Mouse (Mus musculus): ENCODE measurements around the gene Slc6a6. TPM values are rescaled to one million over a fixed set of nuclear protein-coding genes. Genes with fewer than 3 reads are reported as not detected.

Slc6a6 gene
- polyA plus RNA-seq, 1 experiment from 2014 or later = 60.0 TPM

GRCm38 (mm10) chr6:91679095-91679577 is 4.7 kb upstream of the Slc6a6 start:
- no peak for DNase-seq (ENCODE audit: low spot score)
- Histone ChIP-seq H3K27me3 (ENCODE audit: insufficient read depth, poor library complexity, severe bottlenecking) (no peaks in the 10 kb centered on the region), H3K4me1 (replicated peaks) (peaks cover 44% of the 10 kb centered on the region), H3K9me3 (no peaks in the 10 kb centered on the region), H3K27ac (peak overlapping the region; percentile 64), H3K4me3 (no peak overlapping the region), H3K36me3 (no peaks in the 10 kb centered on the region)
- 77% methylated on average over 10 of the region's 10 CpGs for WGBS

- H3K27me3 ChIP-seq (ENCODE audit: insufficient read depth, poor library complexity, severe bottlenecking) = no peaks in the 10 kb centered on the region
- H3K9me3 ChIP-seq = no peaks in the 10 kb centered on the region
- H3K27ac ChIP-seq = no peak overlapping the region
- no peak overlapping the region for H3K4me3 ChIP-seq
- no peaks in the 10 kb centered on the region for H3K36me3 ChIP-seq
- no peak for DNase-seq (ENCODE audit: low spot score)
- 72% methylated on average over 6 of the region's 6 CpGs for WGBS
- H3K4me1 ChIP-seq (replicated peaks) = peaks cover 49% of the 10 kb centered on the region
Observed at GRCm38 (mm10) chr6:91679716-91680115, 4.1 kb upstream of the Slc6a6 start.

- H3K9me3 ChIP-seq = no peaks in the 10 kb centered on the region
- H3K4me1 ChIP-seq (replicated peaks) = peaks cover 64% of the 10 kb centered on the region
- H3K4me3 ChIP-seq = no peak overlapping the region
- WGBS = 81% methylated on average over 4 of the region's 4 CpGs
- DNase-seq (ENCODE audit: low spot score) = no peak
- H3K27me3 ChIP-seq (ENCODE audit: insufficient read depth, poor library complexity, severe bottlenecking) = no peaks in the 10 kb centered on the region
- H3K27ac ChIP-seq = no peak overlapping the region
- H3K36me3 ChIP-seq = no peaks in the 10 kb centered on the region
Observed at GRCm38 (mm10) chr6:91681841-91682240, 2.0 kb upstream of the Slc6a6 start.

GRCm38 (mm10) chr6:91683121-91683520 is 732 bp upstream of the Slc6a6 start:
- H3K9me3 ChIP-seq = no peaks in the 10 kb centered on the region
- DNase-seq (ENCODE audit: low spot score) = peak; percentile 40
- H3K27me3 ChIP-seq (ENCODE audit: insufficient read depth, poor library complexity, severe bottlenecking) = no peaks in the 10 kb centered on the region
- WGBS = 53% methylated on average over 3 of the region's 3 CpGs
- no peaks in the 10 kb centered on the region for H3K36me3 ChIP-seq
- H3K27ac ChIP-seq = peak overlapping the region; percentile 97
- peaks cover 73% of the 10 kb centered on the region for H3K4me1 ChIP-seq (replicated peaks)
- H3K4me3 ChIP-seq = peak overlapping the region; percentile 82

- WGBS = 8% methylated on average over 13 of the region's 13 CpGs
- Histone ChIP-seq H3K4me1 (replicated peaks) (peaks cover 70% of the 10 kb centered on the region), H3K9me3 (no peaks in the 10 kb centered on the region), H3K27me3 (ENCODE audit: insufficient read depth, poor library complexity, severe bottlenecking) (no peaks in the 10 kb centered on the region), H3K27ac (peak overlapping the region; percentile 97), H3K36me3 (no peaks in the 10 kb centered on the region), H3K4me3 (peak overlapping the region; percentile 82)
- DNase-seq (ENCODE audit: low spot score) = peak; percentile 22
Observed at GRCm38 (mm10) chr6:91684474-91684829, 599 bp downstream of the Slc6a6 start.

- Histone ChIP-seq H3K4me1 (replicated peaks) (peaks cover 70% of the 10 kb centered on the region), H3K36me3 (no peaks in the 10 kb centered on the region), H3K9me3 (no peaks in the 10 kb centered on the region), H3K27ac (peak overlapping the region; percentile 97), H3K27me3 (ENCODE audit: insufficient read depth, poor library complexity, severe bottlenecking) (no peaks in the 10 kb centered on the region), H3K4me3 (peak overlapping the region; percentile 82)
- DNase-seq (ENCODE audit: low spot score) = no peak
- WGBS = 30% methylated on average over 17 of the region's 17 CpGs
Observed at GRCm38 (mm10) chr6:91684831-91685532, 1.1 kb downstream of the Slc6a6 start.

- no peak for DNase-seq (ENCODE audit: low spot score)
- 42% methylated on average over 2 of the region's 2 CpGs for WGBS
- Histone ChIP-seq H3K4me1 (replicated peaks) (peaks cover 75% of the 10 kb centered on the region), H3K9me3 (no peaks in the 10 kb centered on the region), H3K36me3 (peaks cover 4% of the 10 kb centered on the region), H3K4me3 (peak overlapping the region; percentile 82), H3K27ac (0 out of 2 replicates have a peak overlapping the region, but pooled peaks have one; percentile 6), H3K27me3 (ENCODE audit: insufficient read depth, poor library complexity, severe bottlenecking) (no peaks in the 10 kb centered on the region)
Observed at GRCm38 (mm10) chr6:91685533-91685883, 1.7 kb downstream of the Slc6a6 start.

GRCm38 (mm10) chr6:91685896-91686295 is 2.0 kb downstream of the Slc6a6 start:
- WGBS = 75% methylated on average over 7 of the region's 7 CpGs
- 0 out of 2 replicates have a peak overlapping the region, but pooled peaks have one; percentile 6 for H3K27ac ChIP-seq

GRCm38 (mm10) chr6:91686597-91686996 is 2.7 kb downstream of the Slc6a6 start:
- H3K4me3 ChIP-seq = peak overlapping the region; percentile 28
- 50% methylated on average over 4 of the region's 4 CpGs for WGBS
- DNase-seq (ENCODE audit: low spot score) = no peak
- H3K4me1 ChIP-seq (replicated peaks) = peaks cover 81% of the 10 kb centered on the region
- H3K27ac ChIP-seq = no peak overlapping the region
- no peaks in the 10 kb centered on the region for H3K27me3 ChIP-seq (ENCODE audit: insufficient read depth, poor library complexity, severe bottlenecking)
- H3K36me3 ChIP-seq = peaks cover 15% of the 10 kb centered on the region
- H3K9me3 ChIP-seq = no peaks in the 10 kb centered on the region

More at GRCm38 (mm10) chr6:91685896-91686295, 2.0 kb downstream of the Slc6a6 start:
- H3K36me3 ChIP-seq = peaks cover 8% of the 10 kb centered on the region
- peaks cover 75% of the 10 kb centered on the region for H3K4me1 ChIP-seq (replicated peaks)
- no peaks in the 10 kb centered on the region for H3K27me3 ChIP-seq (ENCODE audit: insufficient read depth, poor library complexity, severe bottlenecking)
- H3K4me3 ChIP-seq = peak overlapping the region; percentile 82
- no peaks in the 10 kb centered on the region for H3K9me3 ChIP-seq
- no peak for DNase-seq (ENCODE audit: low spot score)

GRCm38 (mm10) chr6:91688021-91688420 is 4.2 kb downstream of the Slc6a6 start:
- DNase-seq (ENCODE audit: low spot score) = no peak
- Histone ChIP-seq H3K4me3 (no peak overlapping the region), H3K27ac (0 out of 2 replicates have a peak overlapping the region, but pooled peaks have one; percentile 12), H3K4me1 (replicated peaks) (peaks cover 74% of the 10 kb centered on the region), H3K27me3 (ENCODE audit: insufficient read depth, poor library complexity, severe bottlenecking) (no peaks in the 10 kb centered on the region), H3K36me3 (peaks cover 28% of the 10 kb centered on the region), H3K9me3 (no peaks in the 10 kb centered on the region)
- 75% methylated on average over 6 of the region's 6 CpGs for WGBS

GRCm38 (mm10) chr6:91689231-91689630 is 5.4 kb downstream of the Slc6a6 start:
- H3K27ac ChIP-seq = peak overlapping the region; percentile 45; the same call in 1 of the 2 replicates
- peaks cover 33% of the 10 kb centered on the region for H3K36me3 ChIP-seq
- no peaks in the 10 kb centered on the region for H3K27me3 ChIP-seq (ENCODE audit: insufficient read depth, poor library complexity, severe bottlenecking)
- peaks cover 63% of the 10 kb centered on the region for H3K4me1 ChIP-seq (replicated peaks)
- no peaks in the 10 kb centered on the region for H3K9me3 ChIP-seq
- no peak for DNase-seq (ENCODE audit: low spot score)
- H3K4me3 ChIP-seq = no peak overlapping the region

- WGBS = 45% methylated on average over 7 of the region's 7 CpGs
- Histone ChIP-seq H3K4me3 (no peak overlapping the region), H3K27me3 (ENCODE audit: insufficient read depth, poor library complexity, severe bottlenecking) (no peaks in the 10 kb centered on the region), H3K9me3 (no peaks in the 10 kb centered on the region), H3K27ac (no peak overlapping the region), H3K4me1 (replicated peaks) (peaks cover 62% of the 10 kb centered on the region), H3K36me3 (peaks cover 33% of the 10 kb centered on the region)
- DNase-seq (ENCODE audit: low spot score) = no peak
Observed at GRCm38 (mm10) chr6:91690222-91690621, 6.4 kb downstream of the Slc6a6 start.

- no peak for DNase-seq (ENCODE audit: low spot score)
- Histone ChIP-seq H3K27me3 (ENCODE audit: insufficient read depth, poor library complexity, severe bottlenecking) (no peaks in the 10 kb centered on the region), H3K36me3 (peaks cover 33% of the 10 kb centered on the region), H3K9me3 (no peaks in the 10 kb centered on the region), H3K27ac (no peak overlapping the region), H3K4me3 (no peak overlapping the region), H3K4me1 (replicated peaks) (peaks cover 59% of the 10 kb centered on the region)
- 94% methylated on average over 7 of the region's 7 CpGs for WGBS
Observed at GRCm38 (mm10) chr6:91690646-91691045, 6.8 kb downstream of the Slc6a6 start.

Measured in hindbrain, embryonic 10.5 days (tissue).